Mouse (Mus musculus): ENCODE results near the gene Hlx.

- TF ChIP-seq FLI1 (IDR thresholded peaks at IDR 0.05; ENCODE audit: low read length) (no peak), GATA1 (IDR thresholded peaks at IDR 0.05; ENCODE audit: borderline replicate concordance, low read length) (no peak)
Observed at GRCm38 (mm10) chr1:184721121-184721520, 11.3 kb downstream of the Hlx start.
